Mouse (Mus musculus): Measurements from ENCODE around the gene Ric8a.

- TF ChIP-seq CTCF (IDR thresholded peaks at IDR 0.05; ENCODE audit: low read depth, low read length) (no peak), EP300 (IDR thresholded peaks at IDR 0.05; ENCODE audit: insufficient read depth, low read depth, low read length) (no peak), POLR2A (IDR thresholded peaks at IDR 0.05; ENCODE audit: insufficient read depth, low read length) (no peak)
Measured at GRCm38 (mm10) chr7:140874224-140874623, 17.5 kb downstream of the Ric8a start.
